Mouse (Mus musculus): Measurements from ENCODE around the gene Boc. TPM values are rescaled to one million over a fixed set of nuclear protein-coding genes. Genes with fewer than 3 reads are reported as not detected.

Gene Boc
- polyA plus RNA-seq (2017; shearing (Covaris generic)), result not detected

GRCm38 (mm10) chr16:44558471-44559329, at the start of gene Boc:
Gene Boc, minus strand, starts transcription at chr16:44558897.

Other genes with a start within 250 kb of the Boc start
- 116 TPM for gene Sidt1, start 225.7 kb downstream of the Boc start, polyA plus RNA-seq (2017; shearing (Covaris generic))
- gene Spice1, start 211.8 kb downstream of the Boc start, polyA plus RNA-seq (2017; shearing (Covaris generic)), result 68.6 TPM
- gene Cfap44, start 164.1 kb downstream of the Boc start, polyA plus RNA-seq (2017; shearing (Covaris generic)), result not detected
- gene Nepro, start 165.4 kb upstream of the Boc start, polyA plus RNA-seq (2017; shearing (Covaris generic)), result 8.0 TPM
- gene Gtpbp8, start 187.5 kb upstream of the Boc start, polyA plus RNA-seq (2017; shearing (Covaris generic)), result 13.0 TPM
- gene Cd200r1, start 206.8 kb upstream of the Boc start, polyA plus RNA-seq (2017; shearing (Covaris generic)), result 7.6 TPM